Mouse (Mus musculus): ENCODE results near the gene Tmem100. TPM values are rescaled to one million over a fixed set of nuclear protein-coding genes. Genes with fewer than 3 reads are reported as not detected.

Gene Tmem100
- polyA plus RNA-seq (2021; fragmentation: Nextera tagmentation), result 17.7 and 18.7 TPM in 2 replicates
- long read RNA-seq, experiment 1, transcript Tmem100-201 (3 exons, 1,767 nt), result major isoform, 30 of 40 reads
- long read RNA-seq, experiment 1, partial matches to known transcripts, result 8 of 40 reads
- long read RNA-seq, experiment 1, other reads (novel, unspliced or antisense), result 2 of 40 reads
- long read RNA-seq, experiment 2, transcript Tmem100-201 (3 exons, 1,767 nt), result major isoform, 64 of 87 reads
- long read RNA-seq, experiment 2, partial matches to known transcripts, result 11 of 87 reads
- long read RNA-seq, experiment 2, other reads (novel, unspliced or antisense), result 12 of 87 reads

GRCm38 (mm10) chr11:90029841-90030398, at the start of gene Tmem100:
Gene Tmem100 (plus strand): TSS chr11:90030348.

GRCm38 (mm10) chr11:90002231-90002986, 27.7 kb upstream of the Tmem100 start, which contains the start of gene Pctp:
Gene Pctp (minus strand): TSS chr11:90002894.

Other genes with a start within 250 kb of the Tmem100 start
- 1.5 and 2.0 TPM in 2 replicates for gene Pctp, start 27.5 kb upstream of the Tmem100 start, polyA plus RNA-seq (2021; fragmentation: Nextera tagmentation)
- gene Gm45716, start 157.3 kb downstream of the Tmem100 start, polyA plus RNA-seq (2021; fragmentation: Nextera tagmentation), result 9.4 and 11.0 TPM in 2 replicates
- 134 TPM in 2 replicates for gene Mmd, start 219.1 kb downstream of the Tmem100 start, polyA plus RNA-seq (2021; fragmentation: Nextera tagmentation)

Measured in layer of hippocampus, adult 6 months (tissue).